Mouse (Mus musculus): ENCODE measurements around the gene Tmem97.
"Not testable (repeated sequence)": the region's sequence is repeated elsewhere in the genome, so short reads cannot be mapped to it uniquely, and the experiment has no call there.

The Tmem97 gene

GRCm38 (mm10) chr11:78550168-78551058 lies at the start of gene Tmem97:
Gene Tmem97, minus strand, starts transcription at chr11:78550777.
- peak; percentile 83 to 87 for DNase-seq (ENCODE audit: low spot score in 2 of 2)

GRCm38 (mm10) chr11:78600051-78600450 lies 49.5 kb upstream of the Tmem97 start:
- DNase-seq (ENCODE audit: low spot score in 2 of 2) = no peak

- no peak for DNase-seq (ENCODE audit: low spot score in 2 of 2)
Measured at GRCm38 (mm10) chr11:78598763-78599415, 48.3 kb upstream of the Tmem97 start.

- DNase-seq (ENCODE audit: low spot score in 2 of 2) = no peak
Measured at GRCm38 (mm10) chr11:78596750-78597149, 46.2 kb upstream of the Tmem97 start.

GRCm38 (mm10) chr11:78595773-78596172 lies 45.2 kb upstream of the Tmem97 start:
- DNase-seq (ENCODE audit: low spot score in 2 of 2) = no peak

- DNase-seq (ENCODE audit: low spot score in 2 of 2) = no peak
Measured at GRCm38 (mm10) chr11:78594271-78594964, 43.8 kb upstream of the Tmem97 start.

- not testable (repeated sequence) for DNase-seq (ENCODE audit: low spot score in 2 of 2)
Measured at GRCm38 (mm10) chr11:78587677-78588076, 37.1 kb upstream of the Tmem97 start.

- no peak for DNase-seq (ENCODE audit: low spot score in 2 of 2)
Measured at GRCm38 (mm10) chr11:78586099-78586498, 35.5 kb upstream of the Tmem97 start.

- DNase-seq (ENCODE audit: low spot score in 2 of 2) = no peak
Measured at GRCm38 (mm10) chr11:78582848-78583247, 32.3 kb upstream of the Tmem97 start.

- DNase-seq (ENCODE audit: low spot score in 2 of 2) = no peak
Measured at GRCm38 (mm10) chr11:78574975-78575374, 24.4 kb upstream of the Tmem97 start.

GRCm38 (mm10) chr11:78574536-78574935 lies 24.0 kb upstream of the Tmem97 start:
- DNase-seq (ENCODE audit: low spot score in 2 of 2) = no peak

- DNase-seq (ENCODE audit: low spot score in 2 of 2) = not testable (repeated sequence)
Measured at GRCm38 (mm10) chr11:78574031-78574430, 23.5 kb upstream of the Tmem97 start.

- no peak for DNase-seq (ENCODE audit: low spot score in 2 of 2)
Measured at GRCm38 (mm10) chr11:78571854-78572253, 21.3 kb upstream of the Tmem97 start.

- no peak for DNase-seq (ENCODE audit: low spot score in 2 of 2)
Measured at GRCm38 (mm10) chr11:78571441-78571840, 20.9 kb upstream of the Tmem97 start.

GRCm38 (mm10) chr11:78569806-78570205 lies 19.2 kb upstream of the Tmem97 start:
- no peak for DNase-seq (ENCODE audit: low spot score in 2 of 2)

GRCm38 (mm10) chr11:78568827-78569226 lies 18.2 kb upstream of the Tmem97 start:
- DNase-seq (ENCODE audit: low spot score in 2 of 2) = no peak

GRCm38 (mm10) chr11:78567614-78568013 lies 17.0 kb upstream of the Tmem97 start:
- no peak for DNase-seq (ENCODE audit: low spot score in 2 of 2)

- no peak for DNase-seq (ENCODE audit: low spot score in 2 of 2)
Measured at GRCm38 (mm10) chr11:78566775-78567174, 16.2 kb upstream of the Tmem97 start.

GRCm38 (mm10) chr11:78560447-78560846 lies 9.9 kb upstream of the Tmem97 start:
- peak in 1 of 2 experiments; percentile 42 for DNase-seq (ENCODE audit: low spot score in 2 of 2)

- no peak for DNase-seq (ENCODE audit: low spot score in 2 of 2)
Measured at GRCm38 (mm10) chr11:78557241-78557640, 6.7 kb upstream of the Tmem97 start.

- no peak for DNase-seq (ENCODE audit: low spot score in 2 of 2)
Measured at GRCm38 (mm10) chr11:78556070-78556469, 5.5 kb upstream of the Tmem97 start.

GRCm38 (mm10) chr11:78555623-78556022 lies 5.0 kb upstream of the Tmem97 start:
- DNase-seq (ENCODE audit: low spot score in 2 of 2) = no peak
